Mouse (Mus musculus) hindbrain, embryonic 12.5 days (tissue): ENCODE results near the gene Ralgapb. TPM values are rescaled to one million over a fixed set of nuclear protein-coding genes. Genes with fewer than 3 reads are reported as not detected.
A peak's percentile ranks its signal among the peaks of the same experiment; 100 is the strongest.

Experiments used
- ATAC-seq: fragments of 200-750 bp; cut with Nextera tagmentation; 2 replicates; pipeline ENCODE4 v1.8.0; 2017; ENCODE audit warnings: moderate TSS enrichment; ENCODE audit not compliant: low FRiP score
- H3K27ac ChIP-seq: fragments of 300-500 bp; sonication (generic); 2 replicates; pipeline ENCODE4 v1.5.1; 2016; ENCODE audit warnings: mild to moderate bottlenecking
- H3K27me3 ChIP-seq: fragments of 300-500 bp; sonication (generic); 2 replicates; pipeline ENCODE4 v1.6.1; 2016; ENCODE audit warnings: mild to moderate bottlenecking
- H3K36me3 ChIP-seq: fragments of 300-500 bp; sonication (generic); 2 replicates; pipeline ENCODE4 v1.6.1; 2016; ENCODE audit warnings: mild to moderate bottlenecking
- H3K4me1 ChIP-seq: fragments of 300-500 bp; sonication (generic); 2 replicates; pipeline ENCODE4 v1.6.1; 2016
- H3K4me2 ChIP-seq: fragments of 300-500 bp; sonication (generic); replicated peaks from 2 replicates; pipeline ENCODE4 v1.6.1; 2016; ENCODE audit warnings: mild to moderate bottlenecking
- H3K4me3 ChIP-seq: fragments of 300-500 bp; sonication (generic); 2 replicates; pipeline ENCODE4 v1.5.1; 2016; ENCODE audit warnings: mild to moderate bottlenecking
- H3K9ac ChIP-seq: fragments of 300-500 bp; sonication (generic); 2 replicates; pipeline ENCODE4 v1.6.1; 2016; ENCODE audit warnings: mild to moderate bottlenecking, moderate library complexity
- H3K9me3 ChIP-seq: fragments of 300-500 bp; sonication (generic); replicated peaks from 2 replicates; pipeline ENCODE4 v1.6.1; 2016; ENCODE audit warnings: mild to moderate bottlenecking
- WGBS: fragments of 180-500 bp; shearing (Covaris S2); methylation state at CpG from one replicate; pipeline ENCODE4 v1.1.7; 2016; 5-methylcytosine and 5-hydroxymethylcytosine counted together
- polyA plus RNA-seq: library from polyadenylated mRNA; unstranded; fragments of >200 nt; fragmentation: Nextera tagmentation; extraction: Ambion mirVana; gene quantifications from 2 replicates; pipeline ENCODE4 v1.2.1, GENCODE M21; 2016

The Ralgapb gene
- polyA plus RNA-seq = 24.3 and 24.4 TPM in 2 replicates

GRCm38 (mm10) chr2:158409595-158410021 is at the start of gene Ralgapb:
Gene Ralgapb (plus strand): TSS chr2:158409848.
- Histone ChIP-seq H3K9ac (peak within 1 kb of the TSS; percentile 94), H3K4me1 (peaks cover 20% of the 10 kb centered on the region), H3K27me3 (no peaks in the 10 kb centered on the region; the same call in 1 of the 2 replicates), H3K9me3 (no peaks in the 10 kb centered on the region), H3K36me3 (no peaks in the 10 kb centered on the region), H3K4me2 (peak within 1 kb of the TSS; percentile 94), H3K27ac (peak within 1 kb of the TSS; percentile 88), H3K4me3 (peak within 1 kb of the TSS; percentile 95)
- under 1% methylated on average over 46 of the region's 46 CpGs for WGBS
- ATAC-seq = peak; percentile 93

- H3K9me3 ChIP-seq = no peaks in the 10 kb centered on the region
- ATAC-seq = peak; percentile 92
- peaks cover 21% of the 10 kb centered on the region for H3K4me1 ChIP-seq
- H3K4me2 ChIP-seq = peak overlapping the region; percentile 83
- WGBS = under 1% methylated on average over 41 of the region's 41 CpGs
- H3K4me3 ChIP-seq = peak overlapping the region; percentile 87
- H3K9ac ChIP-seq = peak overlapping the region; percentile 93
- H3K27me3 ChIP-seq = no peaks in the 10 kb centered on the region
- peak overlapping the region; percentile 86 for H3K27ac ChIP-seq
- H3K36me3 ChIP-seq = peaks cover 43% of the 10 kb centered on the region
Observed at GRCm38 (mm10) chr2:158360873-158361677, 48.6 kb upstream of the Ralgapb start.

GRCm38 (mm10) chr2:158361678-158362320 is 47.8 kb upstream of the Ralgapb start:
- no peak overlapping the region for H3K9ac ChIP-seq
- peak overlapping the region; percentile 83 for H3K4me2 ChIP-seq
- H3K9me3 ChIP-seq = no peaks in the 10 kb centered on the region
- WGBS = 45% methylated on average over 8 of the region's 8 CpGs
- peak overlapping the region; percentile 87; the same call in 1 of the 2 replicates for H3K4me3 ChIP-seq
- H3K4me1 ChIP-seq = peaks cover 21% of the 10 kb centered on the region
- peak; percentile 65; the same call in 1 of the 2 replicates for ATAC-seq
- peaks cover 36% of the 10 kb centered on the region for H3K36me3 ChIP-seq
- H3K27me3 ChIP-seq = no peaks in the 10 kb centered on the region
- peak overlapping the region; percentile 52; the same call in 1 of the 2 replicates for H3K27ac ChIP-seq

- Histone ChIP-seq H3K27ac (no peak overlapping the region), H3K4me1 (peaks cover 16% of the 10 kb centered on the region), H3K4me2 (no peak overlapping the region), H3K36me3 (peaks cover 12% of the 10 kb centered on the region), H3K9me3 (no peaks in the 10 kb centered on the region), H3K4me3 (no peak overlapping the region), H3K27me3 (no peaks in the 10 kb centered on the region), H3K9ac (no peak overlapping the region)
- no peak for ATAC-seq
- WGBS = 85% methylated on average over 4 of the region's 4 CpGs
Observed at GRCm38 (mm10) chr2:158364175-158364574, 45.5 kb upstream of the Ralgapb start.

- H3K27me3 ChIP-seq = no peaks in the 10 kb centered on the region
- WGBS = 70% methylated on average over 12 of the region's 12 CpGs
- no peak for ATAC-seq
- H3K9ac ChIP-seq = no peak overlapping the region
- no peak overlapping the region for H3K4me2 ChIP-seq
- no peak overlapping the region for H3K27ac ChIP-seq
- peaks cover 4% of the 10 kb centered on the region for H3K4me1 ChIP-seq
- no peaks in the 10 kb centered on the region for H3K9me3 ChIP-seq
- H3K36me3 ChIP-seq = peaks cover under 1% of the 10 kb centered on the region; the same call in 1 of the 2 replicates
- no peak overlapping the region for H3K4me3 ChIP-seq
Observed at GRCm38 (mm10) chr2:158365099-158365850, 44.4 kb upstream of the Ralgapb start.

- no peaks in the 10 kb centered on the region for H3K9me3 ChIP-seq
- no peak overlapping the region for H3K4me2 ChIP-seq
- ATAC-seq = no peak
- WGBS = 88% methylated on average over 5 of the region's 5 CpGs
- no peaks in the 10 kb centered on the region for H3K36me3 ChIP-seq
- H3K27me3 ChIP-seq = no peaks in the 10 kb centered on the region
- no peaks in the 10 kb centered on the region for H3K4me1 ChIP-seq
- H3K9ac ChIP-seq = no peak overlapping the region
- no peak overlapping the region for H3K27ac ChIP-seq
- H3K4me3 ChIP-seq = no peak overlapping the region
Observed at GRCm38 (mm10) chr2:158367654-158368053, 42.0 kb upstream of the Ralgapb start.

GRCm38 (mm10) chr2:158368313-158368712 is 41.3 kb upstream of the Ralgapb start:
- ATAC-seq = no peak
- Histone ChIP-seq H3K27me3 (0 out of 2 replicates have a peak, but pooled peaks cover under 1% of the 10 kb centered on the region), H3K4me2 (no peak overlapping the region), H3K27ac (no peak overlapping the region), H3K36me3 (no peaks in the 10 kb centered on the region), H3K9me3 (no peaks in the 10 kb centered on the region), H3K4me3 (no peak overlapping the region), H3K9ac (no peak overlapping the region), H3K4me1 (no peaks in the 10 kb centered on the region)
- WGBS = 87% methylated on average over 8 of the region's 8 CpGs

- H3K4me1 ChIP-seq = no peaks in the 10 kb centered on the region
Observed at GRCm38 (mm10) chr2:158369474-158370172, 40.0 kb upstream of the Ralgapb start.

GRCm38 (mm10) chr2:158370173-158370550 is 39.5 kb upstream of the Ralgapb start:
- Histone ChIP-seq H3K27me3 (peaks cover 14% of the 10 kb centered on the region), H3K9me3 (no peaks in the 10 kb centered on the region), H3K9ac (no peak overlapping the region), H3K4me1 (peaks cover 1% of the 10 kb centered on the region), H3K4me2 (no peak overlapping the region), H3K27ac (no peak overlapping the region), H3K36me3 (no peaks in the 10 kb centered on the region), H3K4me3 (no peak overlapping the region)
- ATAC-seq = no peak
- 15% methylated on average over 5 of the region's 5 CpGs for WGBS

More at GRCm38 (mm10) chr2:158369474-158370172, 40.0 kb upstream of the Ralgapb start:
- no peak overlapping the region for H3K4me2 ChIP-seq
- no peak for ATAC-seq
- H3K27ac ChIP-seq = no peak overlapping the region
- 70% methylated on average over 3 of the region's 3 CpGs for WGBS
- H3K36me3 ChIP-seq = no peaks in the 10 kb centered on the region
- H3K4me3 ChIP-seq = no peak overlapping the region
- no peak overlapping the region for H3K9ac ChIP-seq
- peaks cover 13% of the 10 kb centered on the region for H3K27me3 ChIP-seq
- H3K9me3 ChIP-seq = no peaks in the 10 kb centered on the region

- H3K4me1 ChIP-seq = peaks cover 6% of the 10 kb centered on the region
- H3K36me3 ChIP-seq = no peaks in the 10 kb centered on the region
- no peak for ATAC-seq
- H3K27me3 ChIP-seq = peaks cover 25% of the 10 kb centered on the region
- H3K9ac ChIP-seq = no peak overlapping the region
- H3K27ac ChIP-seq = no peak overlapping the region
- no peak overlapping the region for H3K4me2 ChIP-seq
- 78% methylated on average over 5 of the region's 5 CpGs for WGBS
- no peaks in the 10 kb centered on the region for H3K9me3 ChIP-seq
- no peak overlapping the region for H3K4me3 ChIP-seq
Observed at GRCm38 (mm10) chr2:158373061-158373460, 36.6 kb upstream of the Ralgapb start.

GRCm38 (mm10) chr2:158373516-158373915 is 36.1 kb upstream of the Ralgapb start:
- H3K9ac ChIP-seq = no peak overlapping the region
- 60% methylated on average over 7 of the region's 7 CpGs for WGBS
- peaks cover 6% of the 10 kb centered on the region for H3K4me1 ChIP-seq
- no peak overlapping the region for H3K27ac ChIP-seq
- no peaks in the 10 kb centered on the region for H3K9me3 ChIP-seq
- no peak overlapping the region for H3K4me3 ChIP-seq
- ATAC-seq = no peak
- H3K27me3 ChIP-seq = peaks cover 25% of the 10 kb centered on the region
- no peak overlapping the region for H3K4me2 ChIP-seq
- no peaks in the 10 kb centered on the region for H3K36me3 ChIP-seq
